Mouse (Mus musculus): ENCODE measurements around the gene Stk10.
"Not testable (repeated sequence)": the region's sequence is repeated elsewhere in the genome, so short reads cannot be mapped to it uniquely, and the experiment has no call there.

Stk10 gene

GRCm38 (mm10) chr11:32532765-32533481 lies at the start of gene Stk10:
Gene Stk10 (plus strand): TSS chr11:32533305.
- DNase-seq (ENCODE audit: low spot score): peak; percentile 75

GRCm38 (mm10) chr11:32485290-32485689 lies 47.8 kb upstream of the Stk10 start:
- no peak for DNase-seq (ENCODE audit: low spot score)

- no peak for DNase-seq (ENCODE audit: low spot score)
These were observed 46.5 kb upstream of the Stk10 start for GRCm38 (mm10) chr11:32486621-32487020.

- DNase-seq (ENCODE audit: low spot score): no peak
These were observed 45.6 kb upstream of the Stk10 start for GRCm38 (mm10) chr11:32487501-32487900.

- no peak for DNase-seq (ENCODE audit: low spot score)
These were observed 44.8 kb upstream of the Stk10 start for GRCm38 (mm10) chr11:32488344-32488743.

GRCm38 (mm10) chr11:32488808-32489670 lies 44.1 kb upstream of the Stk10 start:
- no peak for DNase-seq (ENCODE audit: low spot score)

GRCm38 (mm10) chr11:32491079-32491478 lies 42.0 kb upstream of the Stk10 start:
- no peak for DNase-seq (ENCODE audit: low spot score)

- DNase-seq (ENCODE audit: low spot score): no peak
These were observed 39.8 kb upstream of the Stk10 start for GRCm38 (mm10) chr11:32493312-32493711.

- no peak for DNase-seq (ENCODE audit: low spot score)
These were observed 37.8 kb upstream of the Stk10 start for GRCm38 (mm10) chr11:32495283-32495682.

- no peak for DNase-seq (ENCODE audit: low spot score)
These were observed 34.2 kb upstream of the Stk10 start for GRCm38 (mm10) chr11:32498757-32499535.

- no peak for DNase-seq (ENCODE audit: low spot score)
These were observed 33.2 kb upstream of the Stk10 start for GRCm38 (mm10) chr11:32499931-32500330.

- DNase-seq (ENCODE audit: low spot score): no peak
These were observed 29.4 kb upstream of the Stk10 start for GRCm38 (mm10) chr11:32503711-32504110.

- DNase-seq (ENCODE audit: low spot score): no peak
These were observed 27.9 kb upstream of the Stk10 start for GRCm38 (mm10) chr11:32505091-32505739.

- no peak for DNase-seq (ENCODE audit: low spot score)
These were observed 22.2 kb upstream of the Stk10 start for GRCm38 (mm10) chr11:32510930-32511329.

- DNase-seq (ENCODE audit: low spot score): not testable (repeated sequence)
These were observed 18.3 kb upstream of the Stk10 start for GRCm38 (mm10) chr11:32514853-32515252.

- DNase-seq (ENCODE audit: low spot score): no peak
These were observed 17.0 kb upstream of the Stk10 start for GRCm38 (mm10) chr11:32516091-32516490.

GRCm38 (mm10) chr11:32516916-32517712 lies 16.0 kb upstream of the Stk10 start:
- DNase-seq (ENCODE audit: low spot score): no peak

GRCm38 (mm10) chr11:32518770-32519169 lies 14.3 kb upstream of the Stk10 start:
- DNase-seq (ENCODE audit: low spot score): no peak

- no peak for DNase-seq (ENCODE audit: low spot score)
These were observed 13.8 kb upstream of the Stk10 start for GRCm38 (mm10) chr11:32519354-32519753.

GRCm38 (mm10) chr11:32521246-32521645 lies 11.9 kb upstream of the Stk10 start:
- DNase-seq (ENCODE audit: low spot score): no peak

All from c-Kit-positive CD71-positive TER-119-positive erythroid progenitor cells, embryonic 14.5 days (primary cell).